In genomic region chr12:72837302-72837701, GRCm38 (mm10) we compare ENCODE assay signal across 21 mouse cellular contexts.
DNase-seq lines count a peak whose midpoint lies in the region; ATAC-seq and TF ChIP-seq lines count a peak whose summit lies in the region.
"Had no signal": no experiment of that assay in that cellular context is flagged by ENCODE, and none has a peak within 500 bp of the region (broad histone marks: within the 10 kb centered on the region; RNA-seq: fewer than 3 reads in every experiment).

No protein-coding gene starts in this region.

- no peak overlapping the region for H3K27ac ChIP-seq in liver, postnatal 0 days (ENCODE audit: low read depth)
- H3K27ac ChIP-seq in liver, embryonic 12.5 days = no peak overlapping the region
- H3K27ac ChIP-seq: embryonic facial prominence, embryonic 13.5 days; embryonic facial prominence, embryonic 15.5 days; forebrain, embryonic 10.5 days had no signal

- DNase-seq in heart, adult 11 months = peak; percentile 67
- DNase-seq in heart, postnatal 25 days (ENCODE audit: low spot score) = no peak
- no peak for DNase-seq in liver, postnatal 0 days
- no peak for DNase-seq in ovary, postnatal 10 days (ENCODE audit: low spot score)
- DNase-seq: adrenal gland, adult 2 months; adrenal gland, postnatal 10 days; adrenal gland, postnatal 25 days; cerebellum, adult 11 months; cerebellum, adult 18-20 months; cerebellum, adult 8-10 months; cerebellum, adult 9-11 months; cerebellum, postnatal 14 days; cerebellum, postnatal 36 days; embryo, embryonic 11 days had no signal

- intact Hi-C loops in heart, postnatal 25 days (cut with DNase I) = no loop called here

- peak; percentile 12; the same call in 1 of the 2 replicates for ATAC-seq in liver, postnatal 0 days
- no peak for ATAC-seq in liver, embryonic 12.5 days
- ATAC-seq: forebrain, embryonic 14.5 days; forebrain, embryonic 16.5 days had no signal

- peaks cover 7% of the 10 kb centered on the region for H3K27me3 ChIP-seq in liver, postnatal 0 days (ENCODE audit: insufficient read depth, low read length)
- peaks cover 9% of the 10 kb centered on the region for H3K27me3 ChIP-seq in liver, embryonic 12.5 days (replicated peaks)

- TF ChIP-seq EP300 in liver, postnatal 0 days (IDR thresholded peaks at IDR 0.05; ENCODE audit: low read depth) = no peak

- WGBS in liver, postnatal 0 days (ENCODE audit: insufficient replicate concordance) = 60% methylated on average over 4 of the region's 4 CpGs
- 62% methylated on average over 4 of the region's 4 CpGs for WGBS in liver, embryonic 12.5 days (ENCODE audit: insufficient replicate concordance)

- H3K36me3 ChIP-seq in liver, postnatal 0 days (replicated peaks; ENCODE audit: insufficient read depth, low read length) = no peaks in the 10 kb centered on the region
- no peaks in the 10 kb centered on the region for H3K36me3 ChIP-seq in liver, embryonic 12.5 days
- H3K36me3 ChIP-seq: embryonic facial prominence, embryonic 13.5 days; embryonic facial prominence, embryonic 15.5 days; forebrain, embryonic 10.5 days had no signal

- H3K4me3 ChIP-seq in liver, postnatal 0 days (ENCODE audit: low read depth, low read length) = no peak overlapping the region
- no peak overlapping the region for H3K4me3 ChIP-seq in liver, embryonic 12.5 days
- H3K4me3 ChIP-seq: embryonic facial prominence, embryonic 13.5 days; embryonic facial prominence, embryonic 15.5 days; erythroblast, embryonic 14.5 days; forebrain, embryonic 10.5 days had no signal

- H3K9ac ChIP-seq in liver, postnatal 0 days (replicated peaks) = no peak overlapping the region
- H3K9ac ChIP-seq in liver, embryonic 12.5 days = no peak overlapping the region
- H3K9ac ChIP-seq: embryonic facial prominence, embryonic 13.5 days; embryonic facial prominence, embryonic 15.5 days had no signal

- H3K9me3 ChIP-seq in liver, postnatal 0 days (ENCODE audit: low read length) = no peaks in the 10 kb centered on the region
- H3K9me3 ChIP-seq in liver, embryonic 12.5 days (replicated peaks) = 0 out of 2 replicates have a peak, but pooled peaks cover 3% of the 10 kb centered on the region
- H3K9me3 ChIP-seq: embryonic facial prominence, embryonic 15.5 days had no signal

- no peak for TF ChIP-seq CTCF in liver, postnatal 0 days (IDR thresholded peaks at IDR 0.05; ENCODE audit: low read depth)

- H3K4me2 ChIP-seq in liver, postnatal 0 days (ENCODE audit: low read depth, low read length) = no peak overlapping the region
- no peak overlapping the region for H3K4me2 ChIP-seq in liver, embryonic 12.5 days
- H3K4me2 ChIP-seq: embryonic facial prominence, embryonic 13.5 days; embryonic facial prominence, embryonic 15.5 days had no signal

- H3K4me1 ChIP-seq in liver, postnatal 0 days (ENCODE audit: insufficient read depth) = no peaks in the 10 kb centered on the region
- H3K4me1 ChIP-seq in liver, embryonic 12.5 days = no peaks in the 10 kb centered on the region
- H3K4me1 ChIP-seq: embryonic facial prominence, embryonic 13.5 days; embryonic facial prominence, embryonic 15.5 days; forebrain, embryonic 10.5 days had no signal
